Mouse (Mus musculus): ENCODE measurements around the gene Olfr782. TPM values are rescaled to one million over a fixed set of nuclear protein-coding genes. Genes with fewer than 3 reads are reported as not detected.

The Olfr782 gene
- total and polyA plus RNA-seq, 3 experiments: not detected

- no peak for TF ChIP-seq ZKSCAN1 (IDR thresholded peaks at IDR 0.05; ENCODE audit: low read depth, low read length)
- no peak for TF ChIP-seq RAD21 (IDR thresholded peaks at IDR 0.05; ENCODE audit: low read depth, low read length)
- TF ChIP-seq SMC3 (IDR thresholded peaks at IDR 0.05; ENCODE audit: low read depth, low read length): no peak
- no peak for TF ChIP-seq GATA1 (IDR thresholded peaks at IDR 0.05; ENCODE audit: low read depth, low read length)
These were observed 35.1 kb downstream of the Olfr782 start, which contains the start of gene Olfr784 (continued) for GRCm38 (mm10) chr10:129383783-129384182.

DNA sequence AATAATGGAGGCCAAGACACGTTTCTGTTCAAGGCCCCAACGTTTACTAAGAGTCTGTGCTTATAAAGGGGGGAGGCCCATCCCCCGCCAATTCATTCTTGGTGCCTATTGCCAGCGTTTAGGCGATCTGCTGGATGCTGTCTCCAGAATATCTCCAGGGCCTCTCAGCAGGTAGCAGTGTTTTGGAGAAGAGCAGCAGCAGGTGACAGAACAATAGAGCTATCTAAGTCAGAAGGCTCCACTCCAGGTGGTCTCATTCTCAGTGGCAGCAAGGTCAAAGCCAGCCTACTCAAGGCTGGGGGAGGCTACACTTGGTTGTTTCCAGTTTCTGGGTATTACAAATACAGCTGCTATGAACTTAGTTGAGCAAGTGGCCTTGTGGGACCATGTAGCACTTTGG lies 52.2 kb downstream of the Olfr782 start:
- DNase-seq (ENCODE audit: low read depth, low spot score): no peak
- no peak overlapping the region for H3K9ac ChIP-seq (ENCODE audit: control insufficient read depth, low read depth, low read length, poor library complexity, severe bottlenecking)
- H3K27me3 ChIP-seq (ENCODE audit: control insufficient read depth in 1 of 2, insufficient read depth in 2 of 2, low read length in 2 of 2): no peaks in the 10 kb centered on the region
- TF ChIP-seq NRF1 (IDR thresholded peaks at IDR 0.05; ENCODE audit: insufficient read depth, low read depth, low read length, poor library complexity, severe bottlenecking) (no peak), MAFK (IDR thresholded peaks at IDR 0.05; ENCODE audit: borderline replicate concordance, low read depth, low read length) (no peak), KAT2A (conservative IDR thresholded peaks at IDR 0.05; ENCODE audit: low read depth, low read length) (no peak), SMC3 (IDR thresholded peaks at IDR 0.05; ENCODE audit: low read depth, low read length) (no peak), MEF2A (IDR thresholded peaks at IDR 0.05; ENCODE audit: extremely low read depth, insufficient replicate concordance, low read depth, low read length, poor library complexity, severe bottlenecking) (no peak), BHLHE40 (IDR thresholded peaks at IDR 0.05; ENCODE audit: borderline replicate concordance, low read depth, low read length) (no peak), MAZ (IDR thresholded peaks at IDR 0.05; ENCODE audit: low read depth, low read length) (no peak), TBP (IDR thresholded peaks at IDR 0.05; ENCODE audit: low read depth, low read length) (no peak), GABPA (IDR thresholded peaks at IDR 0.05; ENCODE audit: low read depth, low read length) (no peak), ZC3H11A (IDR thresholded peaks at IDR 0.05; ENCODE audit: low read depth, low read length) (no peak), MYB (IDR thresholded peaks at IDR 0.05; ENCODE audit: low read depth, low read length) (no peak), POLR2A (IDR thresholded peaks at IDR 0.05; ENCODE audit: control insufficient read depth in 1 of 2, insufficient read depth in 1 of 2, low read depth in 1 of 2, low read length in 2 of 2, poor library complexity in 1 of 2) (no peak)
- no peaks in the 10 kb centered on the region for H3K4me1 ChIP-seq (ENCODE audit: control insufficient read depth in 1 of 2, insufficient read depth in 2 of 2, low read length in 2 of 2)
- no peak overlapping the region for H3K27ac ChIP-seq (ENCODE audit: control insufficient read depth, low read depth, low read length)
- no peak overlapping the region for H3K4me3 ChIP-seq (ENCODE audit: control insufficient read depth in 1 of 2, insufficient read depth in 1 of 2, low read depth in 2 of 2, low read length in 2 of 2)
- H3K79me2 ChIP-seq (ENCODE audit: control insufficient read depth, insufficient read depth, low read length, poor library complexity): no peaks in the 10 kb centered on the region
- H3K9me3 ChIP-seq (replicated peaks; ENCODE audit: insufficient read depth, low read length): no peaks in the 10 kb centered on the region
- H3K36me3 ChIP-seq (ENCODE audit: control insufficient read depth in 1 of 2, insufficient read depth in 2 of 2, low read length in 2 of 2): no peaks in the 10 kb centered on the region

Other genes starting within 250 kb of the Olfr782 start
- gene Olfr768, start 249.5 kb upstream of the Olfr782 start, total RNA-seq (2012; rRNA removed): not detected in 2 replicates
- gene Olfr768, start 249.5 kb upstream of the Olfr782 start, polyA plus RNA-seq (2012; ENCODE audit: insufficient read depth in 1 of 2, insufficient read length in 2 of 2, low read depth in 1 of 2, low replicate concordance in 2 of 2, missing spikeins in 1 of 2): not detected
- gene Olfr769, start 231.0 kb upstream of the Olfr782 start, total RNA-seq (2012; rRNA removed): not detected in 2 replicates
- gene Olfr769, start 231.0 kb upstream of the Olfr782 start, polyA plus RNA-seq (2012; ENCODE audit: insufficient read depth in 1 of 2, insufficient read length in 2 of 2, low read depth in 1 of 2, low replicate concordance in 2 of 2, missing spikeins in 1 of 2): not detected
- not detected in 2 replicates for gene Olfr770, start 209.9 kb upstream of the Olfr782 start, total RNA-seq (2012; rRNA removed)
- gene Olfr770, start 209.9 kb upstream of the Olfr782 start, polyA plus RNA-seq (2012; ENCODE audit: insufficient read depth in 1 of 2, insufficient read length in 2 of 2, low read depth in 1 of 2, low replicate concordance in 2 of 2, missing spikeins in 1 of 2): not detected
- not detected in 2 replicates for gene Olfr771, start 184.1 kb upstream of the Olfr782 start, total RNA-seq (2012; rRNA removed)
- gene Olfr771, start 184.1 kb upstream of the Olfr782 start, polyA plus RNA-seq (2012; ENCODE audit: insufficient read depth in 1 of 2, insufficient read length in 2 of 2, low read depth in 1 of 2, low replicate concordance in 2 of 2, missing spikeins in 1 of 2): not detected
- not detected in 2 replicates for gene Olfr772, start 170.9 kb upstream of the Olfr782 start, total RNA-seq (2012; rRNA removed)
- gene Olfr772, start 170.9 kb upstream of the Olfr782 start, polyA plus RNA-seq (2012; ENCODE audit: insufficient read depth in 1 of 2, insufficient read length in 2 of 2, low read depth in 1 of 2, low replicate concordance in 2 of 2, missing spikeins in 1 of 2): not detected
- gene Olfr773, start 161.4 kb upstream of the Olfr782 start, total RNA-seq (2012; rRNA removed): not detected in 2 replicates
- gene Olfr773, start 161.4 kb upstream of the Olfr782 start, polyA plus RNA-seq (2012; ENCODE audit: insufficient read depth in 1 of 2, insufficient read length in 2 of 2, low read depth in 1 of 2, low replicate concordance in 2 of 2, missing spikeins in 1 of 2): not detected
- gene Olfr774, start 112.6 kb upstream of the Olfr782 start, total RNA-seq (2012; rRNA removed): not detected in 2 replicates
- not detected for gene Olfr774, start 112.6 kb upstream of the Olfr782 start, polyA plus RNA-seq (2012; ENCODE audit: insufficient read depth in 1 of 2, insufficient read length in 2 of 2, low read depth in 1 of 2, low replicate concordance in 2 of 2, missing spikeins in 1 of 2)
- gene Olfr775, start 100.4 kb upstream of the Olfr782 start, total RNA-seq (2012; rRNA removed): not detected in 2 replicates
- gene Olfr775, start 100.4 kb upstream of the Olfr782 start, polyA plus RNA-seq (2012; ENCODE audit: insufficient read depth in 1 of 2, insufficient read length in 2 of 2, low read depth in 1 of 2, low replicate concordance in 2 of 2, missing spikeins in 1 of 2): not detected
- not detected in 2 replicates for gene Olfr776, start 89.7 kb upstream of the Olfr782 start, total RNA-seq (2012; rRNA removed)
- not detected for gene Olfr776, start 89.7 kb upstream of the Olfr782 start, polyA plus RNA-seq (2012; ENCODE audit: insufficient read depth in 1 of 2, insufficient read length in 2 of 2, low read depth in 1 of 2, low replicate concordance in 2 of 2, missing spikeins in 1 of 2)
- gene Olfr777, start 77.4 kb upstream of the Olfr782 start, total RNA-seq (2012; rRNA removed): not detected in 2 replicates
- not detected for gene Olfr777, start 77.4 kb upstream of the Olfr782 start, polyA plus RNA-seq (2012; ENCODE audit: insufficient read depth in 1 of 2, insufficient read length in 2 of 2, low read depth in 1 of 2, low replicate concordance in 2 of 2, missing spikeins in 1 of 2)
- not detected in 2 replicates for gene Olfr780, start 30.7 kb upstream of the Olfr782 start, total RNA-seq (2012; rRNA removed)
- gene Olfr780, start 30.7 kb upstream of the Olfr782 start, polyA plus RNA-seq (2012; ENCODE audit: insufficient read depth in 1 of 2, insufficient read length in 2 of 2, low read depth in 1 of 2, low replicate concordance in 2 of 2, missing spikeins in 1 of 2): not detected
- gene Olfr781, start 20.0 kb upstream of the Olfr782 start, total RNA-seq (2012; rRNA removed): not detected in 2 replicates
- not detected for gene Olfr781, start 20.0 kb upstream of the Olfr782 start, polyA plus RNA-seq (2012; ENCODE audit: insufficient read depth in 1 of 2, insufficient read length in 2 of 2, low read depth in 1 of 2, low replicate concordance in 2 of 2, missing spikeins in 1 of 2)
- 0.13 and 0.15 TPM in 2 replicates for gene Olfr784, start 35.2 kb downstream of the Olfr782 start, total RNA-seq (2012; rRNA removed)
- gene Olfr784, start 35.2 kb downstream of the Olfr782 start, polyA plus RNA-seq (2012; ENCODE audit: insufficient read depth in 1 of 2, insufficient read length in 2 of 2, low read depth in 1 of 2, low replicate concordance in 2 of 2, missing spikeins in 1 of 2): under 1 TPM in 1 of 2 experiments, not detected in 1; 0.36 TPM
- gene Olfr785, start 56.6 kb downstream of the Olfr782 start, total RNA-seq (2012; rRNA removed): not detected in 2 replicates
- gene Olfr785, start 56.6 kb downstream of the Olfr782 start, polyA plus RNA-seq (2012; ENCODE audit: insufficient read depth in 1 of 2, insufficient read length in 2 of 2, low read depth in 1 of 2, low replicate concordance in 2 of 2, missing spikeins in 1 of 2): not detected
- not detected in 2 replicates for gene Olfr786, start 78.5 kb downstream of the Olfr782 start, total RNA-seq (2012; rRNA removed)
- not detected for gene Olfr786, start 78.5 kb downstream of the Olfr782 start, polyA plus RNA-seq (2012; ENCODE audit: insufficient read depth in 1 of 2, insufficient read length in 2 of 2, low read depth in 1 of 2, low replicate concordance in 2 of 2, missing spikeins in 1 of 2)
- gene Olfr787, start 113.0 kb downstream of the Olfr782 start, total RNA-seq (2012; rRNA removed): not detected in 2 replicates
- gene Olfr787, start 113.0 kb downstream of the Olfr782 start, polyA plus RNA-seq (2012; ENCODE audit: insufficient read depth in 1 of 2, insufficient read length in 2 of 2, low read depth in 1 of 2, low replicate concordance in 2 of 2, missing spikeins in 1 of 2): not detected
- gene Olfr788, start 122.1 kb downstream of the Olfr782 start, total RNA-seq (2012; rRNA removed): not detected in 2 replicates
- gene Olfr788, start 122.1 kb downstream of the Olfr782 start, polyA plus RNA-seq (2012; ENCODE audit: insufficient read depth in 1 of 2, insufficient read length in 2 of 2, low read depth in 1 of 2, low replicate concordance in 2 of 2, missing spikeins in 1 of 2): not detected
- gene Olfr789, start 135.9 kb downstream of the Olfr782 start, total RNA-seq (2012; rRNA removed): not detected in 2 replicates
- gene Olfr789, start 135.9 kb downstream of the Olfr782 start, polyA plus RNA-seq (2012; ENCODE audit: insufficient read depth in 1 of 2, insufficient read length in 2 of 2, low read depth in 1 of 2, low replicate concordance in 2 of 2, missing spikeins in 1 of 2): not detected
- not detected in 2 replicates for gene Olfr790, start 149.6 kb downstream of the Olfr782 start, total RNA-seq (2012; rRNA removed)
- not detected for gene Olfr790, start 149.6 kb downstream of the Olfr782 start, polyA plus RNA-seq (2012; ENCODE audit: insufficient read depth in 1 of 2, insufficient read length in 2 of 2, low read depth in 1 of 2, low replicate concordance in 2 of 2, missing spikeins in 1 of 2)
- not detected in 2 replicates for gene Olfr791, start 172.9 kb downstream of the Olfr782 start, total RNA-seq (2012; rRNA removed)
- gene Olfr791, start 172.9 kb downstream of the Olfr782 start, polyA plus RNA-seq (2012; ENCODE audit: insufficient read depth in 1 of 2, insufficient read length in 2 of 2, low read depth in 1 of 2, low replicate concordance in 2 of 2, missing spikeins in 1 of 2): not detected
- not detected in 2 replicates for gene Olfr792, start 190.3 kb downstream of the Olfr782 start, total RNA-seq (2012; rRNA removed)
- not detected for gene Olfr792, start 190.3 kb downstream of the Olfr782 start, polyA plus RNA-seq (2012; ENCODE audit: insufficient read depth in 1 of 2, insufficient read length in 2 of 2, low read depth in 1 of 2, low replicate concordance in 2 of 2, missing spikeins in 1 of 2)
- gene Olfr794, start 218.8 kb downstream of the Olfr782 start, total RNA-seq (2012; rRNA removed): not detected in 2 replicates
- gene Olfr794, start 218.8 kb downstream of the Olfr782 start, polyA plus RNA-seq (2012; ENCODE audit: insufficient read depth in 1 of 2, insufficient read length in 2 of 2, low read depth in 1 of 2, low replicate concordance in 2 of 2, missing spikeins in 1 of 2): not detected

Data from MEL (cell line).